Mouse (Mus musculus) kidney, embryonic 14.5 days (tissue): Measurements from ENCODE around the gene Gpr141. TPM values are rescaled to one million over a fixed set of nuclear protein-coding genes. Genes with fewer than 3 reads are reported as not detected.

Source experiments
- ATAC-seq: fragments of 200-750 bp; cut with Nextera tagmentation; 2 replicates; pipeline ENCODE4 v1.8.0; 2017; ENCODE audit warnings: moderate number of reproducible peaks, mild to moderate bottlenecking, moderate TSS enrichment, moderate library complexity; ENCODE audit not compliant: low FRiP score, low TSS enrichment
- H3K27ac ChIP-seq: fragments of 300-500 bp; sonication (generic); 2 replicates; pipeline ENCODE4 v1.5.1; 2014; ENCODE audit warnings: low read depth, mild to moderate bottlenecking, low read length, moderate library complexity, mixed read lengths
- H3K27me3 ChIP-seq: fragments of 300-500 bp; sonication (generic); 2 replicates; pipeline ENCODE4 v1.6.1; 2014; ENCODE audit warnings: mild to moderate bottlenecking, low read length; ENCODE audit not compliant: control insufficient read depth, insufficient read depth
- H3K36me3 ChIP-seq: fragments of 300-500 bp; sonication (generic); 2 replicates; pipeline ENCODE4 v1.6.1; 2014; ENCODE audit warnings: low read length, mixed read lengths; ENCODE audit not compliant: control insufficient read depth, insufficient read depth
- H3K4me1 ChIP-seq: fragments of 300-500 bp; sonication (generic); 2 replicates; pipeline ENCODE4 v1.6.1; 2014; ENCODE audit warnings: low read length, mixed read lengths; ENCODE audit not compliant: control insufficient read depth, insufficient read depth
- H3K4me2 ChIP-seq: fragments of 300-500 bp; sonication (generic); replicated peaks from 2 replicates; pipeline ENCODE4 v1.6.1; 2014; ENCODE audit warnings: low read depth, mild to moderate bottlenecking, low read length
- H3K4me3 ChIP-seq: fragments of 300-500 bp; sonication (generic); 2 replicates; pipeline ENCODE4 v1.5.1; 2014; ENCODE audit warnings: mild to moderate bottlenecking, low read length
- H3K9ac ChIP-seq: fragments of 300-500 bp; sonication (generic); 2 replicates; pipeline ENCODE4 v1.6.1; 2014; ENCODE audit warnings: low read depth, mild to moderate bottlenecking, low read length, moderate library complexity
- H3K9me3 ChIP-seq: fragments of 300-500 bp; sonication (generic); 2 replicates; pipeline ENCODE4 v1.6.1; 2016; ENCODE audit warnings: low read length; ENCODE audit not compliant: control insufficient read depth
- WGBS: fragments of 180-500 bp; shearing (Covaris S2); extraction: QIAGEN DNeasy Blood & Tissue Kit; methylation state at CpG from one replicate; pipeline ENCODE4 v1.1.7; 2014; 5-methylcytosine and 5-hydroxymethylcytosine counted together
- polyA plus RNA-seq: library from polyadenylated mRNA; unstranded; fragments of >200 nt; fragmentation: Nextera tagmentation; extraction: Ambion mirVana; gene quantifications from 2 replicates; pipeline ENCODE4 v1.2.1, GENCODE M21; 2014

The Gpr141 gene
- polyA plus RNA-seq, 1 experiment from 2014 or later, result 0.22 TPM

- H3K36me3 ChIP-seq, result no peaks in the 10 kb centered on the region
- ATAC-seq, result no peak
- no peaks in the 10 kb centered on the region for H3K9me3 ChIP-seq
- H3K9ac ChIP-seq, result no peak overlapping the region
- no peak overlapping the region for H3K4me2 ChIP-seq
- no peaks in the 10 kb centered on the region for H3K27me3 ChIP-seq
- 86% methylated on average over 4 of the region's 4 CpGs for WGBS
- no peaks in the 10 kb centered on the region for H3K4me1 ChIP-seq
- no peak overlapping the region for H3K27ac ChIP-seq
- no peak overlapping the region for H3K4me3 ChIP-seq
Observed at GRCm38 (mm10) chr13:19764276-19764675, 59.8 kb downstream of the Gpr141 start.

GRCm38 (mm10) chr13:19763211-19763610 is 60.8 kb downstream of the Gpr141 start:
- Histone ChIP-seq H3K4me2 (no peak overlapping the region), H3K27me3 (no peaks in the 10 kb centered on the region), H3K4me1 (no peaks in the 10 kb centered on the region), H3K9me3 (no peaks in the 10 kb centered on the region), H3K4me3 (no peak overlapping the region), H3K27ac (no peak overlapping the region), H3K36me3 (no peaks in the 10 kb centered on the region), H3K9ac (no peak overlapping the region)
- ATAC-seq, result no peak
- WGBS, result 92% methylated on average over 1 of the region's 1 CpGs

GRCm38 (mm10) chr13:19745741-19746140 is 78.3 kb downstream of the Gpr141 start:
- H3K9me3 ChIP-seq, result no peaks in the 10 kb centered on the region
- no peak overlapping the region for H3K9ac ChIP-seq
- H3K4me2 ChIP-seq, result no peak overlapping the region
- no peaks in the 10 kb centered on the region for H3K27me3 ChIP-seq
- 72% methylated on average over 2 of the region's 2 CpGs for WGBS
- ATAC-seq, result no peak
- no peak overlapping the region for H3K27ac ChIP-seq
- no peak overlapping the region for H3K4me3 ChIP-seq
- no peaks in the 10 kb centered on the region for H3K4me1 ChIP-seq
- no peaks in the 10 kb centered on the region for H3K36me3 ChIP-seq

GRCm38 (mm10) chr13:19744536-19744935 is 79.5 kb downstream of the Gpr141 start:
- no peaks in the 10 kb centered on the region for H3K27me3 ChIP-seq
- WGBS, result 84% methylated on average over 5 of the region's 5 CpGs
- ATAC-seq, result no peak

GRCm38 (mm10) chr13:19734597-19734996 is 89.5 kb downstream of the Gpr141 start:
- H3K9ac ChIP-seq, result no peak overlapping the region
- ATAC-seq, result no peak
- no peaks in the 10 kb centered on the region for H3K27me3 ChIP-seq
- no peak overlapping the region for H3K4me3 ChIP-seq
- no peaks in the 10 kb centered on the region for H3K36me3 ChIP-seq
- H3K4me2 ChIP-seq, result no peak overlapping the region
- 91% methylated on average over 5 of the region's 5 CpGs for WGBS
- no peak overlapping the region for H3K27ac ChIP-seq
- H3K9me3 ChIP-seq, result no peaks in the 10 kb centered on the region
- H3K4me1 ChIP-seq, result no peaks in the 10 kb centered on the region

More at GRCm38 (mm10) chr13:19744536-19744935, 79.5 kb downstream of the Gpr141 start:
- H3K4me2 ChIP-seq, result no peak overlapping the region
- no peaks in the 10 kb centered on the region for H3K9me3 ChIP-seq
- no peak overlapping the region for H3K27ac ChIP-seq
- H3K4me3 ChIP-seq, result no peak overlapping the region
- no peaks in the 10 kb centered on the region for H3K4me1 ChIP-seq
- H3K9ac ChIP-seq, result no peak overlapping the region
- H3K36me3 ChIP-seq, result no peaks in the 10 kb centered on the region

- Histone ChIP-seq H3K4me2 (no peak overlapping the region), H3K9me3 (no peaks in the 10 kb centered on the region), H3K4me3 (no peak overlapping the region), H3K9ac (no peak overlapping the region), H3K27ac (no peak overlapping the region), H3K27me3 (no peaks in the 10 kb centered on the region), H3K36me3 (no peaks in the 10 kb centered on the region), H3K4me1 (no peaks in the 10 kb centered on the region)
- no peak for ATAC-seq
- 78% methylated on average over 2 of the region's 2 CpGs for WGBS
Observed at GRCm38 (mm10) chr13:19730826-19731225, 93.2 kb downstream of the Gpr141 start.

GRCm38 (mm10) chr13:19718954-19719353 is 105.1 kb downstream of the Gpr141 start:
- ATAC-seq, result no peak
- H3K36me3 ChIP-seq, result no peaks in the 10 kb centered on the region
- no peaks in the 10 kb centered on the region for H3K9me3 ChIP-seq
- H3K27me3 ChIP-seq, result no peaks in the 10 kb centered on the region
- H3K9ac ChIP-seq, result no peak overlapping the region
- no peaks in the 10 kb centered on the region for H3K4me1 ChIP-seq
- no peak overlapping the region for H3K4me3 ChIP-seq
- WGBS, result 48% methylated on average over 5 of the region's 5 CpGs
- no peak overlapping the region for H3K27ac ChIP-seq
- no peak overlapping the region for H3K4me2 ChIP-seq

GRCm38 (mm10) chr13:19717201-19717600 is 106.9 kb downstream of the Gpr141 start:
- no peaks in the 10 kb centered on the region for H3K9me3 ChIP-seq
- no peak overlapping the region for H3K4me3 ChIP-seq
- ATAC-seq, result no peak
- H3K4me1 ChIP-seq, result no peaks in the 10 kb centered on the region
- no peaks in the 10 kb centered on the region for H3K36me3 ChIP-seq
- H3K4me2 ChIP-seq, result no peak overlapping the region
- WGBS, result 88% methylated on average over 2 of the region's 2 CpGs
- H3K9ac ChIP-seq, result no peak overlapping the region
- no peak overlapping the region for H3K27ac ChIP-seq
- no peaks in the 10 kb centered on the region for H3K27me3 ChIP-seq

GRCm38 (mm10) chr13:19703806-19704205 is 120.3 kb downstream of the Gpr141 start:
- H3K4me2 ChIP-seq, result no peak overlapping the region
- no peaks in the 10 kb centered on the region for H3K9me3 ChIP-seq
- H3K27me3 ChIP-seq, result no peaks in the 10 kb centered on the region
- no peak for ATAC-seq
- H3K4me1 ChIP-seq, result no peaks in the 10 kb centered on the region
- H3K27ac ChIP-seq, result no peak overlapping the region
- no peaks in the 10 kb centered on the region for H3K36me3 ChIP-seq
- H3K4me3 ChIP-seq, result no peak overlapping the region
- H3K9ac ChIP-seq, result no peak overlapping the region
- WGBS, result 52% methylated on average over 4 of the region's 4 CpGs
